Mouse (Mus musculus) hindbrain, embryonic 10.5 days (tissue): ENCODE data around the gene Rad23a. TPM values are rescaled to one million over a fixed set of nuclear protein-coding genes. Genes with fewer than 3 reads are reported as not detected.
A peak's percentile ranks its signal among the peaks of the same experiment; 100 is the strongest.
"Not testable (repeated sequence)": the region's sequence is repeated elsewhere in the genome, so short reads cannot be mapped to it uniquely, and the experiment has no call there.

Experiments
- DNase-seq: peaks from one replicate; pipeline ENCODE4 v3.0.0-alpha.2; 2017; ENCODE audit warnings: low spot score
- H3K27ac ChIP-seq: fragments of 300-500 bp; sonication (generic); 2 replicates; pipeline ENCODE4 v1.5.1; 2016; ENCODE audit warnings: mild to moderate bottlenecking, moderate library complexity
- H3K27me3 ChIP-seq: fragments of 300-500 bp; sonication (generic); 2 replicates; pipeline ENCODE4 v1.6.1; 2016; ENCODE audit warnings: mild to moderate bottlenecking; ENCODE audit not compliant: poor library complexity, insufficient read depth, severe bottlenecking
- H3K36me3 ChIP-seq: fragments of 300-500 bp; sonication (generic); 2 replicates; pipeline ENCODE4 v1.6.1; 2016; ENCODE audit warnings: mild to moderate bottlenecking, moderate library complexity
- H3K4me1 ChIP-seq: fragments of 300-500 bp; sonication (generic); replicated peaks from 2 replicates; pipeline ENCODE4 v1.6.1; 2016; ENCODE audit warnings: mild to moderate bottlenecking
- H3K4me3 ChIP-seq: fragments of 300-500 bp; sonication (generic); 2 replicates; pipeline ENCODE4 v1.5.1; 2016; ENCODE audit warnings: mild to moderate bottlenecking, moderate library complexity
- H3K9me3 ChIP-seq: fragments of 300-500 bp; sonication (generic); 2 replicates; pipeline ENCODE4 v1.6.1; 2016; ENCODE audit warnings: mild to moderate bottlenecking, moderate library complexity
- WGBS: fragments of 180-500 bp; shearing (Covaris S2); methylation state at CpG from one replicate; pipeline ENCODE4 v1.1.7; 2016; 5-methylcytosine and 5-hydroxymethylcytosine counted together
- polyA plus RNA-seq: library from polyadenylated mRNA; unstranded; fragments of >200 nt; fragmentation: Nextera tagmentation; extraction: Ambion mirVana; gene quantifications from 2 replicates; pipeline ENCODE4 v1.2.1, GENCODE M21; 2016

The Rad23a gene
- polyA plus RNA-seq, 1 experiment from 2014 or later, result 115 TPM

DNA sequence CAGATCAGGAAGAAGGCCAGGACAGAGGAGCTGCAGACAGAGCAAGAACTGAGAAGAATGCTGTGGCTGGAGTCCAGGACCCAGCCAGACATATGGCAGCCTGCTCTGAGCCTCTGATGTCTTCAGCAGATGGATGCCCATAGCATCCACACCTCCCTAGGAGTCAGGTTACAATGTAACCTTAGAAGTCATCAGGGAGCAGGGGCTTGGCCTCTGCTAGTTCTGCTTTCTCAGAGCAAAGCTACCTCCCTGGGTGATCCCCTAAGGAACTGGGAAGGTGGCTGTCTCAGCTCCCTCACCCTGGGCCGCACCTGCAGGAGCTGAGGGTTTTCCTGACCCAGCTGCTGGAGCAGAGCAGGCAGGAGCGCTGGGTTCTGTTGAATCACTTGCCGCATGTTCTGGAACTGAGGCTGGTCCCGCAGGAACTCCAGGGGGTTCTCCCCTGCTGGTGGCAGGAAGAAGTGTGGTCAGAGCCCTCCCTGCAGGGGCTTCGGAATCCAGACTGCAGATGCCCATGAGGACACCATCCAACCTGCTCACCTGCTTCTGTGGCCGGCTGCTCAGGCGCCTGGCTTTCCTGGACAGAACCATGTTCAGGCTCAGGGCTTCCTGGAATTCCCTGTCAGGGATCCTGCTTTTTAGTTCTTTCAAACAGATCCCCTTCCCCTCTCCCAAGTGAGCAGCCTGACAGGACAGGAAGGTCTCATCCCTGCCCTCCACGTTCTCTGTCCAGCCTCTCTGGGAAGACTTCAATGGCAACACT, 3.1 kb downstream of the Rad23a start:
- peaks cover 60% of the 10 kb centered on the region for H3K4me1 ChIP-seq
- H3K27me3 ChIP-seq, result no peaks in the 10 kb centered on the region
- H3K36me3 ChIP-seq, result peaks cover 73% of the 10 kb centered on the region
- peak; percentile 37 for DNase-seq
- H3K9me3 ChIP-seq, result no peaks in the 10 kb centered on the region
- WGBS, result 50% methylated on average over 8 of the region's 8 CpGs
- H3K27ac ChIP-seq, result peak overlapping the region; percentile 17
- H3K4me3 ChIP-seq, result peak overlapping the region; percentile 23

- Histone ChIP-seq H3K27ac (peak overlapping the region; percentile 23; the same call in 1 of the 2 replicates), H3K4me1 (peaks cover 60% of the 10 kb centered on the region), H3K27me3 (no peaks in the 10 kb centered on the region), H3K9me3 (no peaks in the 10 kb centered on the region), H3K36me3 (peaks cover 60% of the 10 kb centered on the region), H3K4me3 (0 out of 2 replicates have a peak overlapping the region, but pooled peaks have one; percentile 7)
- no peak for DNase-seq
- 88% methylated on average over 10 of the region's 10 CpGs for WGBS
Measured at GRCm38 (mm10) chr8:84834866-84835855, 5.3 kb downstream of the Rad23a start.

GRCm38 (mm10) chr8:84834002-84834865, 6.2 kb downstream of the Rad23a start:
- Histone ChIP-seq H3K27me3 (no peaks in the 10 kb centered on the region), H3K36me3 (peaks cover 59% of the 10 kb centered on the region), H3K27ac (peak overlapping the region; percentile 40; the same call in 1 of the 2 replicates), H3K4me3 (peak overlapping the region; percentile 7; the same call in 1 of the 2 replicates), H3K4me1 (peaks cover 53% of the 10 kb centered on the region), H3K9me3 (no peaks in the 10 kb centered on the region)
- DNase-seq, result no peak
- WGBS, result 87% methylated on average over 19 of the region's 19 CpGs

DNA sequence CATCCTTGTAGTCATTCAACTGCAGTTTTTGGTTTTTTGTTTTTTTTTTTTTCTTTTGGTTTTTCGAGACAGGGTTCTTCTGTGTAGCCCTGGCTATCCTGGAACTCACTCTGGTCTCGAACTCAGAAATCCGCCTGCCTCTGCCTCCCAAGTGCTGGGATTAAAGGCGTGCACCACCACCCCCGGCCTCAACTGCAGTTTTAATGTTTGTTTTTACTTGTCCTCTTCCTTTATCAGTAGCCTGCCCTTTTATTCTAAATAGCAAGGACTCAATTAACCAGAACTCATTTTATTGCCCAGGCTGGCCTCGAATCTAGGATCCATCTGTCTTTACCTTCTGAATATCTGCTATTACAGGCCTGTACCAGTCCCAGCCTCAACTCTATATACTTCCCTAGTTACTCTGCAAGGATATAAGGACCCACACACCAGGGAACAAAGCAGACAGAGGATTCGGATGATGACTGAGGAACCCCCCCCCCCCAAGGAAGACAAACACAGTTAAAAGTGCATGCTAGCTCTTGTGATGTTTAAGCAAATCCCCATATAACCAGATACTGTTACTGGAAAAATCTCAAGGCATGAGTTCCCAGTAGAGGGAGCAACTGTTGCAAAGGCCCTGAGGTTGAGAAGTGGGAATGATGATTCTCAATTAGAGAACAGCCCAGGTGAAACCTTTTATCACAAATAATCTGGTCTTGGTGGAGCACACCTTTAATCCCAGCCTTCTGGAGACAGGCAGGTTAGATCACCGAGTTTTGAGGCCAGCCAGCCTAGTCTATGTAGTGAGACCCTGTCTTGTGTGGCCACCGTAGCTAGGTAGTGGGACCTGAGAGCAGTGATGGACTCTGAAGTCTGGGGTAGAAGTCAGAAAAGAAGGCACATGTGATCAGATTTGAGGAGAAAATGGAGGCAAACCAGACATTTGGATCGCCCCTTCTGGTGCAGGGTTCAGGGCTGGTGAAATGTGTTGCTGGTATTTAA, 7.4 kb downstream of the Rad23a start:
- H3K27me3 ChIP-seq, result no peaks in the 10 kb centered on the region
- no peak for DNase-seq
- peak overlapping the region; percentile 99 for H3K27ac ChIP-seq
- peaks cover 47% of the 10 kb centered on the region for H3K36me3 ChIP-seq
- H3K4me1 ChIP-seq, result peaks cover 42% of the 10 kb centered on the region
- no peaks in the 10 kb centered on the region for H3K9me3 ChIP-seq
- H3K4me3 ChIP-seq, result peak overlapping the region; percentile 86
- WGBS, result 71% methylated on average over 10 of the region's 10 CpGs

- Histone ChIP-seq H3K36me3 (peaks cover 38% of the 10 kb centered on the region), H3K4me3 (peak overlapping the region; percentile 86), H3K9me3 (no peaks in the 10 kb centered on the region), H3K27ac (peak overlapping the region; percentile 99), H3K27me3 (no peaks in the 10 kb centered on the region), H3K4me1 (peaks cover 33% of the 10 kb centered on the region)
- WGBS, result 3% methylated on average over 59 of the region's 59 CpGs
- DNase-seq, result peak; percentile 86
Measured at GRCm38 (mm10) chr8:84832034-84832717, 8.3 kb downstream of the Rad23a start.

DNA sequence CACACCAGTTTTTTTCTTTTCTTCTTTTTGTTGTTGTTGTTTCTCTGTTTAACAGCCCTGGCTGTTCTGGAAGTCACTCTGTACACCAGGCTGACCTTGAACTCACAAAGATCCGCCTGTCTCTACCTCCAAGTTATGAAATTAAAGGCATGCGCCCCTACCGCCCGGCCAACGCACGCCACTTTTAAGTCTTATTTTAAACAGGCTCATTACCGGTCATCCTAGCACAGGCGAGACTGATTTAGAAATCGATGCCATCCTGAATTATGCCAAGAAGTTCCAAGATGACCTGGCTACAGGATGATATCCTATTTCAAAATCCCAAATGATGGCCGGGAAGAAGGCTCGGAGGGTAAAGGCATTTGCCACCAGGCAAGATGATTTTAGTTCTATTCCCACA, 9.0 kb downstream of the Rad23a start, which contains the start of gene Gadd45gip1:
Gadd45gip1 (plus strand) TSS at position 33 of the 400 bp plus-strand sequence.
- WGBS, result 78% methylated on average over 11 of the region's 11 CpGs
- Histone ChIP-seq H3K27ac (peak within 1 kb of the TSS; percentile 99), H3K4me1 (peaks cover 26% of the 10 kb centered on the region), H3K36me3 (peaks cover 31% of the 10 kb centered on the region), H3K9me3 (no peaks in the 10 kb centered on the region), H3K27me3 (no peaks in the 10 kb centered on the region), H3K4me3 (peak within 1 kb of the TSS; percentile 86)
- DNase-seq, result no peak

DNA sequence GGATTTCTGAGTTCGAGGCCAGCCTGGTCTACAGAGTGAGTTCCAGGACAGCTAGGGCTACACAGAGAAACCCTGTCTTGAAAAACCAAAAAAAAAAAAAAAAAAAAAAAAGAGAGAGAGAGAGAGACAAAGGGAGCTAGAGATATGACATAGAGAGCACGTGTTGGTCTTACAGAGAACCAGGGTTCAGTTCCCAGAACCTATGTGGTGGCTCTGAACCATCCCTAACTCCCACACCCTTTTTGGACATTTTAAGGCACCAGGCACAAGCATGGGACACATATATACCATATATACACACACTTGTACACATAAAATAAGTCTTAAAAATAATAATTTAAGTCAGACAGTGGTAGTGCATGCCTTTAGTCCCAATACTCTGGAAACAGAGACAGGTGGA, 13.9 kb downstream of the Rad23a start:
- H3K9me3 ChIP-seq, H3K36me3 ChIP-seq, H3K27ac ChIP-seq, DNase-seq, H3K4me3 ChIP-seq: not testable (repeated sequence)
- peaks cover 25% of the 10 kb centered on the region for H3K27me3 ChIP-seq
- WGBS, result 85% methylated on average over 2 of the region's 2 CpGs
- peaks cover 12% of the 10 kb centered on the region for H3K4me1 ChIP-seq

DNA sequence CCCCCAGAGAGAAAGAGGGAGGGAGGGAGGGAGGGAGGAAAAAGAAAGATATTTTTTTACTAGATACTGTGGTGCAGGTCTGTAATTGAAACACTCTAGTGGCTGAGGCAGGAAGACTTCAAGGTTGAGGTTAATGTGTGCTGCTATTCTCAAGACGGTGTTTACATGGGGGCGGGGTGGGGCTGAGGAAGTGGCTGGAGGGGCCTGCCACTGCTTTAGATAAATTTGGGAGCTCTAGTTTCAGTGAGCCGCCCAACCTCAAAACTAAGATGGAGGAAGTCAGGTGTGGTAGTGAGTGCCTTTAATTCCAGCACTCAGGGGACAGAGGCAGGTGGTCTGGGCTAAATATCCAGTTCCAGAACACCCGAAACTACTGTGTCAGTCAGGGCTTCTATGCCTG, 14.8 kb downstream of the Rad23a start:
- Histone ChIP-seq H3K27ac (no peak overlapping the region), H3K4me1 (peaks cover 12% of the 10 kb centered on the region), H3K27me3 (peaks cover 33% of the 10 kb centered on the region), H3K36me3 (no peaks in the 10 kb centered on the region), H3K4me3 (no peak overlapping the region), H3K9me3 (no peaks in the 10 kb centered on the region)
- WGBS, result 72% methylated on average over 4 of the region's 4 CpGs
- no peak for DNase-seq

DNA sequence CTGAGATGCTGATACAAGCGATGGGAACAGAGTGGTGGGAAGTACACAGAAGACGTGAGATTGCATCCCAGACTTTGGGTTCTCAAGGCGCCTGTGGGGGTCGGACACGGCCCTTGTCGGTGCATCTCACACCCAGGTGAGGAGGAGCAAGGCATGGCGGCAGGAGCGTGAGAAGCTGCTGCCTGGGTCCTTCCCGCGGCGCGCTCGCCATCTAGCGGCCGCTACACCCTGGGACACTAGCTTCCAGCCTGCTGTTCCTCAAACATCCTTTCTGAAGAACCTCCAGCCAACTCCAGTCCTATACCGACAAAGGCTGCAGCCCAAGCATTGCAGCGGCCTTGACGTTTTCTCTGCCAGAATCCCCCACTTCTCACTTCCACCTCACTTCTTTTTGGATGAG, 16.8 kb downstream of the Rad23a start:
- H3K27ac ChIP-seq, result no peak overlapping the region; the same call in 1 of the 2 replicates

GRCm38 (mm10) chr8:84822723-84823122, 17.7 kb downstream of the Rad23a start, which contains the start of gene Dand5:
Dand5 (minus strand) TSS chr8:84822823.
- Histone ChIP-seq H3K4me3 (peak within 1 kb of the TSS; percentile 22), H3K4me1 (peaks cover 12% of the 10 kb centered on the region), H3K36me3 (no peaks in the 10 kb centered on the region), H3K27ac (no peak within 1 kb of the TSS), H3K9me3 (no peaks in the 10 kb centered on the region), H3K27me3 (peaks cover 36% of the 10 kb centered on the region)
- 30% methylated on average over 3 of the region's 3 CpGs for WGBS
- DNase-seq, result no peak

More for the DNA sequence above, 16.8 kb downstream of the Rad23a start:
- Histone ChIP-seq H3K36me3 (no peaks in the 10 kb centered on the region), H3K4me3 (peak overlapping the region; percentile 22), H3K4me1 (peaks cover 12% of the 10 kb centered on the region), H3K9me3 (no peaks in the 10 kb centered on the region), H3K27me3 (peaks cover 33% of the 10 kb centered on the region)
- peak; percentile 80 for DNase-seq
- 1% methylated on average over 18 of the region's 18 CpGs for WGBS

DNA sequence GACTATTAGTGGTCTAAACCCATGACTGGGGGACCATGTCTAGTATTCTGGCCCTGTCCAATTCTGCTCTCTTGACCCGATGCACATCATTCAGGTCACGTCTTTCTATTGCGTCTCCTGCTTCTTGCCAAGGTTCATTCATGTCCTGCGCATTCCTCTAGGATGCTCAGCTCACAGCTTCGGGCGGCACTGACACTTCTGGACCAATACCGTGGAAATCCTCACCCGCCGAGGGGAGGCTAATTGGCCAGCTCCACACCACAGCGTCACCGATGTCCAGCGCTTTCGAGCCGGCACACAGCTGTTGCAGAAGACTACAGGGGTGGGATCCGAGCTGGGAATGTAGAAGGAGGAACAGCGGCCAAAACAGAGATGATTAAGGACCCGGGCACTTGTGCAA, 24.3 kb downstream of the Rad23a start:
- H3K36me3 ChIP-seq, result no peaks in the 10 kb centered on the region
- H3K4me1 ChIP-seq, result peaks cover 33% of the 10 kb centered on the region
- WGBS, result 74% methylated on average over 17 of the region's 17 CpGs
- no peak for DNase-seq
- H3K4me3 ChIP-seq, result no peak overlapping the region
- peaks cover 67% of the 10 kb centered on the region for H3K27me3 ChIP-seq
- no peak overlapping the region for H3K27ac ChIP-seq
- no peaks in the 10 kb centered on the region for H3K9me3 ChIP-seq
